Mouse (Mus musculus): ENCODE measurements around the gene Vmn1r166. TPM values are rescaled to one million over a fixed set of nuclear protein-coding genes. Genes with fewer than 3 reads are reported as not detected.

Gene Vmn1r166
- not detected for polyA plus RNA-seq (2014; fragmentation: Illumina TruSeq; extraction: RNeasy Lipid Tissue Mini Kit (QIAGEN cat#74804); ENCODE audit: low read depth, low replicate concordance)

GRCm38 (mm10) chr7:23251582-23251981, at the start of gene Vmn1r166:
Gene Vmn1r166 (minus strand): TSS chr7:23251682.

DNA sequence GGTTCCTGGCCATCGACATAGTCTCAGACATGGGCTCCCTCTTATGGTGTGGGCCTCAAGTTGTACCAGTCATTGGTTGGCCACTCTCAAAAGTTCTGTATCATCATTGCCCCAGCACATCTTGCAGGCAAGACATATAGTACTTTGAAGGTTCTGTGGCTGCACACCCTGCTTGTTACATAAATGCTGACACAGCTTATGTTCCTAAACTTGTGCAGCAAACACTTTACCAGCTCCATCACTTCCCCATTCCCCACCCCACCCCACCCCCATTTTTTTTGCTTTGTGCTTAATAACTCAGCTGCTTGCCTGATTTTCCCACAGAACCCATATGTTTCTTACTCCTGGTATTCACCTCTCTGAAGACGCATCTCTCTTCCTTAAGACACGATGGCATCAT, 49.4 kb upstream of the Vmn1r166 start, which contains the start of gene Nlrp4e:
Nlrp4e (plus strand) TSS at position 301 of the 400 bp plus-strand sequence.

DNA sequence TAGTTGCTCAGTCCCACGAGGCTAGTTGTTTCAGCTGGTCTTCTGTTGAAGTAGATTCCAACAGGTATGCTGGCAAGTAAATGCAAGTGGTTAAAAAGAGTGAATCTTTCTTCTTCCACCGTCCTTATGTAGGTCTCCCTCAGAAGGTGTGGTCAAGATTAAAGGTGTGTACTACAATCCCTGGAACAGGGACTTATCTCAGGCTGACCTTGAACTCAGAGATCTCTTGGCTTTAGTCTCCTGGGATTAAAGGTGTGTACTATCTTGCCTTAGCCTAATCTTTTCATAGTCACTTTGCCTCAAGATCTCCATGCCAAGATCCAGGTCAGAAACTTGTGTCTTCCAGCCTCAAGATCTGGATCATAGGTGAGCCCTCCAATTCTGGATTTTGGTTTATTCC, 27.3 kb upstream of the Vmn1r166 start, which contains the start of gene Gm6902:
Gm6902 (minus strand) TSS at position 101 of the 400 bp plus-strand sequence.

DNA sequence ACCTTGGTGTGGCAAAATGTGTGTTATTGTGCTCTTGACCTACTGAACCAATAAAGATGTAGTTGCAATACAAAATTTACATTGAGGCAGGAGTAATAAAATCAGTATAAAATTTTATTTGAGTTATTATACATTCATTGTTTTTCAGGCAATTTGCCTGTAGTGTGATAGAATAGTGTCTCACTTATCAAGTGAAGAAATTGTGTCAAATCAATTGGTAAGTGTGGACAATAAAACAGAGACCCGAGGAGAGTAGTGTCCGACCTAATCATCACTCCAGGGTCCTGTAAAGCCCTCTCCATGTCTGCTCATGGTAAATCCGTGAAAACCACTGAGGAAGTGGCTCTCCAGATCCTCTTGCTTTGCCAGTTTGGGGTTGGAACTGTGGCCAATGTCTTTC, 34.5 kb downstream of the Vmn1r166 start, which contains the start of gene Vmn1r165:
Vmn1r165 (plus strand) TSS at position 301 of the 400 bp plus-strand sequence.

Other genes starting within 250 kb of the Vmn1r166 start
- gene Gm4216, start 231.8 kb downstream of the Vmn1r166 start, polyA plus RNA-seq (2014; fragmentation: Illumina TruSeq; extraction: RNeasy Lipid Tissue Mini Kit (QIAGEN cat#74804); ENCODE audit: low read depth, low replicate concordance) = not detected
- not detected for gene Vmn1r163, start 196.1 kb downstream of the Vmn1r166 start, polyA plus RNA-seq (2014; fragmentation: Illumina TruSeq; extraction: RNeasy Lipid Tissue Mini Kit (QIAGEN cat#74804); ENCODE audit: low read depth, low replicate concordance)
- gene Gm8720, start 184.2 kb downstream of the Vmn1r166 start, polyA plus RNA-seq (2014; fragmentation: Illumina TruSeq; extraction: RNeasy Lipid Tissue Mini Kit (QIAGEN cat#74804); ENCODE audit: low read depth, low replicate concordance) = not detected
- not detected for gene Gm10662, start 107.2 kb downstream of the Vmn1r166 start, polyA plus RNA-seq (2014; fragmentation: Illumina TruSeq; extraction: RNeasy Lipid Tissue Mini Kit (QIAGEN cat#74804); ENCODE audit: low read depth, low replicate concordance)
- not detected for gene Vmn1r165, start 34.4 kb downstream of the Vmn1r166 start, polyA plus RNA-seq (2014; fragmentation: Illumina TruSeq; extraction: RNeasy Lipid Tissue Mini Kit (QIAGEN cat#74804); ENCODE audit: low read depth, low replicate concordance)
- not detected for gene Gm6902, start 27.2 kb upstream of the Vmn1r166 start, polyA plus RNA-seq (2014; fragmentation: Illumina TruSeq; extraction: RNeasy Lipid Tissue Mini Kit (QIAGEN cat#74804); ENCODE audit: low read depth, low replicate concordance)
- not detected for gene Nlrp4e, start 49.5 kb upstream of the Vmn1r166 start, polyA plus RNA-seq (2014; fragmentation: Illumina TruSeq; extraction: RNeasy Lipid Tissue Mini Kit (QIAGEN cat#74804); ENCODE audit: low read depth, low replicate concordance)
- gene Nlrp5, start 134.2 kb upstream of the Vmn1r166 start, polyA plus RNA-seq (2014; fragmentation: Illumina TruSeq; extraction: RNeasy Lipid Tissue Mini Kit (QIAGEN cat#74804); ENCODE audit: low read depth, low replicate concordance) = not detected